Mouse (Mus musculus) bone marrow, adult 2 months (tissue): ENCODE measurements around the gene Cacna2d3. TPM values are rescaled to one million over a fixed set of nuclear protein-coding genes. Genes with fewer than 3 reads are reported as not detected.

Experiments used
- H3K27ac ChIP-seq: fragments of 200-500 bp; 2 replicates; pipeline ENCODE4 v1.5.1; 2012; ENCODE audit warnings: low read depth, mild to moderate bottlenecking, control low read depth, inconsistent platforms, low read length; ENCODE audit not compliant: control insufficient read depth, poor library complexity, insufficient read depth
- H3K4me1 ChIP-seq: fragments of 200-500 bp; 2 replicates; pipeline ENCODE4 v1.6.1; 2011; ENCODE audit warnings: low read length; ENCODE audit not compliant: control insufficient read depth, insufficient read depth
- H3K4me3 ChIP-seq: fragments of 200-500 bp; replicated peaks from 2 replicates; pipeline ENCODE3; 2011; ENCODE audit warnings: mild to moderate bottlenecking, low read depth, low read length, control low read depth; ENCODE audit not compliant: control insufficient read depth
- CTCF ChIP-seq: fragments of 200-500 bp; IDR thresholded peaks from 2 replicates; pipeline ENCODE4 v1.5.1; 2011; ENCODE audit warnings: low read length, control low read depth; ENCODE audit not compliant: control insufficient read depth, insufficient read depth
- POLR2A ChIP-seq: fragments of 200-500 bp; IDR thresholded peaks from 2 replicates; pipeline ENCODE4 v1.6.1; 2011; ENCODE audit warnings: low read depth, mild to moderate bottlenecking, control low read depth, low read length, borderline replicate concordance; ENCODE audit not compliant: control insufficient read depth
- WGBS: fragments of 180-500 bp; shearing (Covaris S2); methylation state at CpG from one replicate; pipeline ENCODE4 v1.1.7; 2018; 5-methylcytosine and 5-hydroxymethylcytosine counted together
- polyA plus RNA-seq: library from polyadenylated mRNA; stranded (reverse); fragments of >200 nt; gene quantifications from 2 replicates; pipeline ENCODE4 v1.2.4, GENCODE M21; 2011; ENCODE audit warnings: low replicate concordance; ENCODE audit not compliant: missing spikeins, insufficient read depth, insufficient read length

The Cacna2d3 gene
- polyA plus RNA-seq, 1 experiment = 1.00 TPM

DNA sequence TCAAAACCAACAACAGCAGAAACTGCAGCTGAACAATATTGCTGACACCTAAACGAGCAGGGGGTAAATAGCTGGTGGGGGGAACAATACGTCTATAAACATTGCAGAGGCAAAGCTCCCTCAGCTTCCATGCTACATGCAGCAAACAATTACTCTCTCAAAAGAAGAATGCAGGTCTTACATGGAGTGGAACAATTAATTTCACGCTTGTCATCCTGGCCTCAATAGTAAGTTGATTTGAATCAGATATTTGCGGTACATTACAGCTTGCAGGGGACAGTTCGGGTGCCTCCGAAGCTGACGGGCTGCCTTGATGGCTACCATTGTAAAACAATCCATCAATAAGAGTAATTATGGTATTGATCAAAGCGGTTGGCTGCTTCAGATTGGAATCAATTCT is 122.2 kb downstream of the Cacna2d3 start:
- no peak overlapping the region for H3K4me3 ChIP-seq
- TF ChIP-seq POLR2A (no peak), CTCF (no peak)
- H3K4me1 ChIP-seq = no peaks in the 10 kb centered on the region
- 76% methylated on average over 8 of the region's 8 CpGs for WGBS
- no peak overlapping the region for H3K27ac ChIP-seq

DNA sequence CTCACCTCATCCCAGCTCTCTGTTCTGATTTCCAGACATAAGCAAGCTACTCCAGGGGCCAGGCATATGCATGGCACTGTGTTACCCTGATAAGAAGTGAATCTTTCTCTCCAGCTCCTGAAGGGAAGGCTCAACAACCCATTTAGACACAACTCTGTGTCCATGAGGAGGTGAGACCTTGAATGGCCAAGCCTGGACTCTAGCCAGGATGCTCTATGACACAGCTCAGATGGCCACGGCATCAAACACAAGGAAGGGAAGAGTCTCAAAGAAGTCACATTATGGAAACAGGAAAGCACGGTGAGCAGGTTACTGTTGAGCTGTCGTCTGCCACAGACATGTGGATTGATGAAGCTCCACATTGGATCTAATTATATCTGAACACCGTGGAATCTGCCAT is 128.8 kb downstream of the Cacna2d3 start:
- H3K4me1 ChIP-seq = no peaks in the 10 kb centered on the region
- TF ChIP-seq CTCF (no peak), POLR2A (no peak)
- H3K27ac ChIP-seq = no peak overlapping the region
- WGBS = 80% methylated on average over 4 of the region's 4 CpGs
- no peak overlapping the region for H3K4me3 ChIP-seq

GRCm38 (mm10) chr14:29589628-29590027 is 132.0 kb downstream of the Cacna2d3 start:
- Histone ChIP-seq H3K4me3 (no peak overlapping the region), H3K4me1 (no peaks in the 10 kb centered on the region), H3K27ac (no peak overlapping the region)
- WGBS = 87% methylated on average over 9 of the region's 9 CpGs
- TF ChIP-seq CTCF = no peak

- H3K4me3 ChIP-seq = no peak overlapping the region
- H3K27ac ChIP-seq = no peak overlapping the region
- no peaks in the 10 kb centered on the region for H3K4me1 ChIP-seq
- TF ChIP-seq POLR2A (no peak), CTCF (no peak)
- 78% methylated on average over 2 of the region's 2 CpGs for WGBS
These were observed 139.7 kb downstream of the Cacna2d3 start for GRCm38 (mm10) chr14:29581961-29582360.

DNA sequence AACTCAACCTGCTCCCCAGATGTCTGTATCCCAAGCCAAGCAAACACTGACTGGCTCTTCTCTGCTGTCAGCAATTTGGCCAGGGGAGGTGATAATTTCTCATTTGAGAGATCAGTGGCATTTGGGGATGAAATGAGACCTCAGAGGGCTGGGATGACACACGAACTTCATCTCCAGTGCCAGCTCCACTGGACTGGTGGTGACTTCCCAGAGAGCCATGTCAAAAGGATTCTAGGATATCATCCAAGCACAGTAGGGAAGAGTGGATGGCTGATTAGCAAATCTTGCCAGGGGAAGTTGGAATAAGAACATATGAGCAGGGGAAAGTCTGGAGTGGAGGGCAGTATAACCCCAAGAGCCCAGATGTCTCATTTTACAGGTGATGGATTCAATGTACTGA is 143.9 kb downstream of the Cacna2d3 start:
- TF ChIP-seq POLR2A = no peak
- TF ChIP-seq CTCF = no peak
- WGBS = 54% methylated on average over 1 of the region's 1 CpGs
- no peak overlapping the region for H3K4me3 ChIP-seq

DNA sequence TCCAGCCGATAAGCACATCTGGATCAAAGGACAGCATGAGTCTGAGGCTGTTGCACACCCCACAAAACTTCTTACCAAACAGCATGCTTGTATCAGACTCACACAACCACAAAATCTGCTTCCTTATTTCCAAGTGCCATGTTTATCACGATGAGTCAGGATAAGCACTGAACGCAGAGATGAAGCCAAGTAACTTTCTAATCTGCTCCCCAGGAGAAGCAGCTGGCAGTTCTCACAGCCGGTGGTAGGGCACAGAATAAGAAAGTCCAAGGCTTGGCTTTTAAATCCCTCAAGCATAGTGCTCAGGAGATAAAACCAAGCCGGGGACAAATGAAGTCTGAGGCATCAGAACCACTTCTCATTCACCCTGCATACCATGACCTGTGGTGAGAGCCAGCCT is 146.1 kb downstream of the Cacna2d3 start:
- no peak overlapping the region for H3K27ac ChIP-seq
- TF ChIP-seq POLR2A (no peak), CTCF (no peak)
- WGBS = 55% methylated on average over 5 of the region's 5 CpGs
- no peaks in the 10 kb centered on the region for H3K4me1 ChIP-seq
- no peak overlapping the region for H3K4me3 ChIP-seq

More for the DNA sequence above, 143.9 kb downstream of the Cacna2d3 start:
- no peak overlapping the region for H3K27ac ChIP-seq
- H3K4me1 ChIP-seq = no peaks in the 10 kb centered on the region

GRCm38 (mm10) chr14:29562704-29563103 is 159.0 kb downstream of the Cacna2d3 start:
- WGBS = 60% methylated on average over 6 of the region's 6 CpGs
- Histone ChIP-seq H3K4me1 (no peaks in the 10 kb centered on the region), H3K27ac (no peak overlapping the region), H3K4me3 (no peak overlapping the region)
- TF ChIP-seq POLR2A = no peak
- TF ChIP-seq CTCF = no peak

GRCm38 (mm10) chr14:29561122-29561834 is 160.4 kb downstream of the Cacna2d3 start:
- Histone ChIP-seq H3K27ac (no peak overlapping the region), H3K4me3 (no peak overlapping the region), H3K4me1 (no peaks in the 10 kb centered on the region)
- WGBS = 71% methylated on average over 11 of the region's 11 CpGs
- TF ChIP-seq POLR2A = no peak
- no peak for TF ChIP-seq CTCF

DNA sequence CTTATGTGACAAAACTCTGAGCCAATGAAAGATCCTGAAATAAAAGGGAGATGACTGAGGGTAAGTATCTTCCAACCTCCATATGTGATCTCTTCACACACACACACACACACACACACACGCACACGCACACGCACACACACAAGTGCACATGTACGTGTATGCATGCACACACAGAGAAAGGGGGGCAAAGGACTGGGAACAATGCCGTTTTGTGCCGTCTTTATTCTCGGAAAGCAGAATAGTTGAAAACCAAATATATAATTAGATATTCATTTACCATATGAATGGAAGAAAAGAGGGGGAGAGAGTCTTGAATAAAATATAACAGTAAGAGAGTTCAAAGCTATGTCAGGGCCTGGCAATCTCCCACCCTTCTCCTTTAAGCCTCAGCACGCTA is 163.2 kb downstream of the Cacna2d3 start:
- no peak for TF ChIP-seq CTCF
- no peak for TF ChIP-seq POLR2A
- Histone ChIP-seq H3K4me3 (no peak overlapping the region), H3K4me1 (no peaks in the 10 kb centered on the region), H3K27ac (no peak overlapping the region)
- WGBS = 82% methylated on average over 8 of the region's 8 CpGs
